Mouse (Mus musculus) CH12.LX (cell line): Measurements from ENCODE around the gene Fez2. TPM values are rescaled to one million over a fixed set of nuclear protein-coding genes. Genes with fewer than 3 reads are reported as not detected.

Experiments
- DNase-seq: peaks from one replicate; pipeline ENCODE4 v3.0.0-alpha.2; 2013; ENCODE audit errors: extremely low read depth
- H3K27ac ChIP-seq: 2 replicates; pipeline ENCODE4 v1.5.1; 2012; ENCODE audit warnings: low read depth, mild to moderate bottlenecking, control low read depth, moderate library complexity; ENCODE audit not compliant: insufficient read depth
- H3K27me3 ChIP-seq: replicated peaks from 2 replicates; pipeline ENCODE3; 2012; ENCODE audit warnings: inconsistent platforms
- H3K36me3 ChIP-seq, 2 experiments: replicated peaks in 1 of 2; 2 replicates each; pipeline versions ENCODE3 to v1.6.1; 2012; ENCODE audit warnings: inconsistent platforms in 1 of 2, low read length in 1 of 2, mild to moderate bottlenecking in 1 of 2, mixed read lengths in 1 of 2, moderate library complexity in 1 of 2; ENCODE audit not compliant: control insufficient read depth in 1 of 2, insufficient read depth in 1 of 2
- H3K4me1 ChIP-seq, 2 experiments: 2 replicates each; pipeline ENCODE4 v1.6.1; 2012; ENCODE audit warnings: inconsistent platforms in 1 of 2, moderate library complexity in 1 of 2; ENCODE audit not compliant: insufficient read depth in 2 of 2, control insufficient read depth in 1 of 2
- H3K4me2 ChIP-seq: 2 replicates; pipeline ENCODE4 v1.6.1; 2012; ENCODE audit warnings: low read depth, mild to moderate bottlenecking, control low read depth; ENCODE audit not compliant: poor library complexity, insufficient read depth, severe bottlenecking
- H3K4me3 ChIP-seq, 3 experiments: fragments of 150-350 bp in 1 of 3; sonication (generic) in 1 of 3; replicated peaks in 1 of 3; 2 replicates each; pipeline versions ENCODE3 to v1.5.1; 2011 to 2012; ENCODE audit warnings: low read depth in 2 of 3, low read length in 2 of 3, mild to moderate bottlenecking in 2 of 3, moderate library complexity in 2 of 3, control low read depth in 1 of 3, improper control_type of control experiment in 1 of 3, inconsistent platforms in 1 of 3, mixed read lengths in 1 of 3; ENCODE audit not compliant: poor library complexity in 1 of 3
- H3K79me2 ChIP-seq: replicated peaks from 2 replicates; pipeline ENCODE4 v1.6.1; 2012; ENCODE audit warnings: mild to moderate bottlenecking, moderate library complexity; ENCODE audit not compliant: control insufficient read depth, poor library complexity, insufficient read depth, severe bottlenecking; ENCODE audit errors: extremely low read depth
- H3K9ac ChIP-seq: 2 replicates; pipeline ENCODE4 v1.6.1; 2012; ENCODE audit warnings: low read depth, mild to moderate bottlenecking, control low read depth, moderate library complexity; ENCODE audit not compliant: insufficient read depth
- H3K9me3 ChIP-seq: replicated peaks from 2 replicates; pipeline ENCODE3; 2012; ENCODE audit warnings: low read length, inconsistent platforms, mixed read lengths
- CHD1 ChIP-seq: IDR thresholded peaks from 2 replicates; pipeline ENCODE4 v1.6.1; 2012; ENCODE audit warnings: low read depth, low read length, improper control_type of control experiment, inconsistent platforms
- CTCF ChIP-seq, 2 experiments: IDR thresholded peaks in 1 of 2; conservative IDR thresholded peaks in 1 of 2; 2 replicates each; pipeline ENCODE4 v1.5.1; 2011 to 2012; ENCODE audit warnings: low read depth in 2 of 2, low read length in 2 of 2, improper control_type of control experiment in 1 of 2, inconsistent platforms in 1 of 2, mild to moderate bottlenecking in 1 of 2, moderate library complexity in 1 of 2
- E2F4 ChIP-seq: IDR thresholded peaks from 2 replicates; pipeline ENCODE4 v1.6.1; 2011; ENCODE audit warnings: low read depth, low read length, improper control_type of control experiment; ENCODE audit not compliant: insufficient replicate concordance
- ELF1 ChIP-seq: IDR thresholded peaks from 2 replicates; pipeline ENCODE4 v1.6.1; 2014; ENCODE audit warnings: low read depth, mild to moderate bottlenecking, inconsistent platforms, low read length, improper control_type of control experiment
- GABPA ChIP-seq: IDR thresholded peaks from 2 replicates; pipeline ENCODE4 v1.6.1; 2012; ENCODE audit warnings: low read depth, low read length, improper control_type of control experiment, inconsistent platforms; ENCODE audit not compliant: insufficient replicate concordance
- JUND ChIP-seq: conservative IDR thresholded peaks from 2 replicates; pipeline ENCODE4 v1.6.1; 2011; ENCODE audit warnings: low read depth, low read length, improper control_type of control experiment
- KAT2A ChIP-seq: IDR thresholded peaks from 2 replicates; pipeline ENCODE4 v1.6.1; 2012; ENCODE audit warnings: low read length, improper control_type of control experiment, inconsistent platforms; ENCODE audit not compliant: insufficient replicate concordance
- MAZ ChIP-seq: IDR thresholded peaks from 2 replicates; pipeline ENCODE4 v1.6.1; 2012; ENCODE audit warnings: low read depth, mild to moderate bottlenecking, inconsistent platforms, low read length, improper control_type of control experiment, moderate library complexity
- NELFE ChIP-seq: IDR thresholded peaks from 2 replicates; pipeline ENCODE4 v1.6.1; 2011; ENCODE audit warnings: low read depth, low read length, improper control_type of control experiment
- RAD21 ChIP-seq: IDR thresholded peaks from 2 replicates; pipeline ENCODE4 v1.6.1; 2011; ENCODE audit warnings: low read depth, mild to moderate bottlenecking, low read length, improper control_type of control experiment, moderate library complexity
- UBTF ChIP-seq: IDR thresholded peaks from 2 replicates; pipeline ENCODE4 v1.6.1; 2012; ENCODE audit warnings: low read depth, mild to moderate bottlenecking, inconsistent platforms, low read length, improper control_type of control experiment, moderate library complexity
- USF1 ChIP-seq: IDR thresholded peaks from 2 replicates; pipeline ENCODE4 v1.6.1; 2014; ENCODE audit warnings: low read depth, mild to moderate bottlenecking, inconsistent platforms, low read length, improper control_type of control experiment
- ZKSCAN1 ChIP-seq: IDR thresholded peaks from 2 replicates; pipeline ENCODE4 v1.6.1; 2012; ENCODE audit warnings: low read depth, inconsistent platforms, low read length, improper control_type of control experiment, borderline replicate concordance
- ZNF384 ChIP-seq: IDR thresholded peaks from 2 replicates; pipeline ENCODE4 v1.6.1; 2012; ENCODE audit warnings: low read depth, low read length, improper control_type of control experiment, inconsistent platforms
- dilution Hi-C: fragments of 300-500 bp; cut with MboI; formaldehyde crosslinking; loops from 2 replicates; pipeline ENCODE4 v1.14.3; 2020; ENCODE audit warnings: low sequenced_read_pairs; ENCODE audit not compliant: extremely low pct_unique_long_range_greater_than_20kb, extremely low pct_ligation_motif_present
- in situ Hi-C: fragments of 300-500 bp; cut with MboI; formaldehyde crosslinking; loops from 3 replicates; pipeline ENCODE4 v1.14.3; 2019; ENCODE audit warnings: low sequenced_read_pairs, low pct_ligation_motif_present, low pct_unique_long_range_greater_than_20kb, mixed read lengths
- polyA plus RNA-seq: library from polyadenylated mRNA; unstranded; fragments of >175 nt; gene quantifications from 2 replicates; pipeline ENCODE4 v1.2.1, GENCODE M21; 2012; ENCODE audit warnings: low read depth; ENCODE audit not compliant: insufficient read length
- total RNA-seq, 2 experiments: library from RNA; depleted of rRNA; stranded (reverse); fragments of 300-350 nt in 1 of 2; fragments of >200 nt in 1 of 2; gene quantifications; 2 replicates each; pipeline ENCODE4 v1.2.3; 2012 to 2014

The Fez2 gene
- total and polyA plus RNA-seq, 3 experiments: 13.5 to 18.7 (median 14.2) TPM

GRCm38 (mm10) chr17:78352500-78352855, 65.5 kb downstream of the Fez2 start:
- Histone ChIP-seq H3K79me2 (no peaks in the 10 kb centered on the region), H3K4me2 (no peak overlapping the region), H3K4me1 (peaks cover 2 to 16% of the 10 kb centered on the region in 2 experiments; a peak in 3 of 4 replicates), H3K27ac (no peak overlapping the region), H3K36me3 (peaks cover 77 to 93% of the 10 kb centered on the region in 2 experiments), H3K4me3 (no peak overlapping the region), H3K9ac (no peak overlapping the region), H3K27me3 (no peaks in the 10 kb centered on the region), H3K9me3 (no peaks in the 10 kb centered on the region)
- no peak for DNase-seq
- in situ Hi-C loops (no loop called here), dilution Hi-C loops (no loop called here)
- TF ChIP-seq ZNF384 (no peak), KAT2A (no peak), E2F4 (no peak), JUND (no peak)

GRCm38 (mm10) chr17:78351676-78352499, 66.1 kb downstream of the Fez2 start:
- Histone ChIP-seq H3K27me3 (no peaks in the 10 kb centered on the region), H3K4me1 (peaks cover 2 to 21% of the 10 kb centered on the region in 2 experiments; a peak in 3 of 4 replicates), H3K4me3 (no peak overlapping the region), H3K9me3 (no peaks in the 10 kb centered on the region)
- no peak for TF ChIP-seq USF1
- TF ChIP-seq NELFE: no peak
- no peak for TF ChIP-seq ELF1
- no peak for TF ChIP-seq UBTF
- TF ChIP-seq CHD1: no peak
- TF ChIP-seq RAD21: no peak
- no peak for TF ChIP-seq GABPA
- no peak for TF ChIP-seq CTCF (conservative IDR thresholded peaks at IDR 0.05 in 1 of 2, IDR thresholded peaks at IDR 0.05 in 1 of 2; ENCODE audit: low read depth in 2 of 2, low read length in 2 of 2)
- TF ChIP-seq ZKSCAN1: no peak
- no peak for TF ChIP-seq MAZ
- TF ChIP-seq, all 38 proteins: peak for 0
- no peaks in the 10 kb centered on the region for H3K79me2 ChIP-seq
- in situ Hi-C loops: no loop called here
- no peak overlapping the region for H3K4me2 ChIP-seq
- peaks cover 74 to 91% of the 10 kb centered on the region in 2 experiments for H3K36me3 ChIP-seq
- H3K27ac ChIP-seq: no peak overlapping the region
- DNase-seq: no peak
- no peak overlapping the region for H3K9ac ChIP-seq
- dilution Hi-C loops: no loop called here
